Mouse (Mus musculus): ENCODE data around the gene Bst1. TPM values are rescaled to one million over a fixed set of nuclear protein-coding genes. Genes with fewer than 3 reads are reported as not detected.
A peak's percentile ranks its signal among the peaks of the same experiment; 100 is the strongest.

The Bst1 gene
- polyA plus RNA-seq (2017; shearing (Covaris generic)), result under 1 TPM in 1 of 2 experiments, not detected in 1; 0.56 TPM

GRCm38 (mm10) chr5:43818695-43819094 lies at the start of gene Bst1:
Bst1 (plus strand) TSS chr5:43818885.
- no peak for ATAC-seq

GRCm38 (mm10) chr5:43770618-43771354 lies 47.9 kb upstream of the Bst1 start:
- no peak for ATAC-seq

GRCm38 (mm10) chr5:43771555-43771954 lies 47.1 kb upstream of the Bst1 start:
- ATAC-seq, result peak; percentile 92

GRCm38 (mm10) chr5:43776407-43776806 lies 42.3 kb upstream of the Bst1 start:
- no peak for ATAC-seq

- ATAC-seq, result no peak
These were observed 41.7 kb upstream of the Bst1 start for GRCm38 (mm10) chr5:43776993-43777392.

- ATAC-seq, result no peak
These were observed 40.1 kb upstream of the Bst1 start for GRCm38 (mm10) chr5:43778583-43778982.

- peak; percentile 8 for ATAC-seq
These were observed 37.2 kb upstream of the Bst1 start for GRCm38 (mm10) chr5:43781423-43781976.

GRCm38 (mm10) chr5:43781977-43782930 lies 36.4 kb upstream of the Bst1 start:
- peak; percentile 77 for ATAC-seq

GRCm38 (mm10) chr5:43783996-43784395 lies 34.7 kb upstream of the Bst1 start:
- no peak for ATAC-seq

- no peak for ATAC-seq
These were observed 32.1 kb upstream of the Bst1 start for GRCm38 (mm10) chr5:43786607-43787006.

GRCm38 (mm10) chr5:43787976-43788752 lies 30.5 kb upstream of the Bst1 start:
- no peak for ATAC-seq

GRCm38 (mm10) chr5:43792354-43792753 lies 26.3 kb upstream of the Bst1 start:
- no peak for ATAC-seq

GRCm38 (mm10) chr5:43799530-43799929 lies 19.2 kb upstream of the Bst1 start:
- ATAC-seq, result no peak

GRCm38 (mm10) chr5:43800700-43801099 lies 18.0 kb upstream of the Bst1 start:
- no peak for ATAC-seq

- no peak for ATAC-seq
These were observed 17.4 kb upstream of the Bst1 start for GRCm38 (mm10) chr5:43801253-43801652.

- no peak for ATAC-seq
These were observed 16.9 kb upstream of the Bst1 start for GRCm38 (mm10) chr5:43801798-43802197.

- no peak for ATAC-seq
These were observed 13.3 kb upstream of the Bst1 start for GRCm38 (mm10) chr5:43805401-43805800.

GRCm38 (mm10) chr5:43806340-43806739 lies 12.3 kb upstream of the Bst1 start:
- ATAC-seq, result no peak

- no peak for ATAC-seq
These were observed 11.8 kb upstream of the Bst1 start for GRCm38 (mm10) chr5:43806914-43807313.

GRCm38 (mm10) chr5:43807744-43808696 lies 10.7 kb upstream of the Bst1 start:
- peak; percentile 98 for ATAC-seq

- ATAC-seq, result no peak
These were observed 8.1 kb upstream of the Bst1 start for GRCm38 (mm10) chr5:43810427-43811062.
